Mouse (Mus musculus) mesoderm, embryonic 11.5 days (tissue): ENCODE measurements around the gene Pcyt2.

Source experiments
- DNase-seq: peaks from one replicate; pipeline ENCODE4 v3.0.0-alpha.2; 2012; ENCODE audit warnings: low read depth, low spot score

The Pcyt2 gene

GRCm38 (mm10) chr11:120560952-120561728 is 56.6 kb downstream of the Pcyt2 start:
- no peak for DNase-seq
